Mouse (Mus musculus): ENCODE data around the gene Fbxl8. TPM values are rescaled to one million over a fixed set of nuclear protein-coding genes. Genes with fewer than 3 reads are reported as not detected.

Fbxl8 gene
- polyA plus RNA-seq, 1 experiment from 2014 or later, result 0.58 TPM

DNA sequence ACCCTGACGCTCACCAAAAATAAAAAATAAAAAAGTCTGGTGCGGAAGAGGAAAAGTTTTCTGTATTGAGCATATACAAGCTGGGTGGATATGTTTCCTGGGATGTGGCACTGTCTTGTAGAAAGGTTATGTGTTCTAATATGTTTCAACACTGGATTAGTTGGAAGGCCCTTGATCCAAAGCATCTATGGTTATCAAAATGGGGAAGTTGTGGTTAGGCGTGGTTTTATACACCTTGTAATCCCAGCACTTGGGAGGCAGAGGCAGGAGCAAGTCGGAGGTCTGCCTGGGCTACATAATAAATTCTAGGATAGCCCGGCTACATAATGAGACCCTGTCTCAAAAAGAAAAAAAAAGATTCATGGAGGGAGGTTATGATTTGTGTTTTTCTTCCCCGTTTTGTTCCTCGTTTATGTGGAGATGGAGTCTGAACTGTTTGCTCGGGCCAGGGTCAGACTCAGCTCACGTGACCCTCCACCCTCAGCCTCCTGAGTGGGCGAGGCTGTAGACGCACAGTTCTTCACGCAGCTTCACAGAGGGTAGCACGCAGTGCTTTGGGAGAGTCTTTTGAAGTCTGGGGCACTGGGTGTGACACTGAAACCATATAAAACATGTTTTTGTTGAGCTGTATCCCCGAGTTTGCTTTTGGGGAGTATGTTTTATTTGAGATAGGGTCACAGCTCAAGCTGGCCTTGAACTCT lies 26.9 kb upstream of the Fbxl8 start:
- peaks cover 53% of the 10 kb centered on the region for H3K36me3 ChIP-seq (ENCODE audit: poor library complexity, severe bottlenecking)
- WGBS, result 90% methylated on average over 14 of the region's 14 CpGs

DNA sequence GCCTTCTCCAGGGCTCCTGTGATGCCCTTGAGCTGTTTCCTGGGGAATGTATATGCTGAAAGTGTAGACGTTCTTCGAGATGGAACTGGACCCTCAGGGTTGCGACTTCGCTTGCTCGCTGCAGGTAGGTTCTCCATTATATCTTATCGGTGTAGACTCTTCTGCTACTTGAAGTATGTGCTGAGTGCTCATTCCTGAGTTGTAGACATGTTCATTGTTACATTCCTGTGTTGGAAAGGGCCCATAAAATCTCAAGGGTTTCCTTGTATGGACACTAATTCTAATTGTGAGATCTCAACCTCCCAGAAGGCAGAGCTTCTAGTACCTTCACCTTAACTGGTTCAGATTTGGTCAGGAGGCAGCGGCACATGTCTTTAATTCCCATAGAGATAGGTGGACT lies 23.4 kb upstream of the Fbxl8 start:
- Histone ChIP-seq H3K27ac (no peak overlapping the region), H3K36me3 (ENCODE audit: poor library complexity, severe bottlenecking) (peaks cover 58% of the 10 kb centered on the region), H3K9ac (no peak overlapping the region), H3K27me3 (no peaks in the 10 kb centered on the region), H3K4me2 (no peak overlapping the region), H3K9me3 (replicated peaks) (no peaks in the 10 kb centered on the region), H3K4me3 (no peak overlapping the region), H3K4me1 (no peaks in the 10 kb centered on the region)
- ATAC-seq, result no peak
- WGBS, result 97% methylated on average over 7 of the region's 7 CpGs

More for the DNA sequence above, 26.9 kb upstream of the Fbxl8 start:
- Histone ChIP-seq H3K9me3 (replicated peaks) (no peaks in the 10 kb centered on the region), H3K9ac (no peak overlapping the region), H3K27ac (no peak overlapping the region), H3K4me1 (no peaks in the 10 kb centered on the region), H3K27me3 (no peaks in the 10 kb centered on the region), H3K4me3 (no peak overlapping the region), H3K4me2 (no peak overlapping the region)
- ATAC-seq, result no peak

DNA sequence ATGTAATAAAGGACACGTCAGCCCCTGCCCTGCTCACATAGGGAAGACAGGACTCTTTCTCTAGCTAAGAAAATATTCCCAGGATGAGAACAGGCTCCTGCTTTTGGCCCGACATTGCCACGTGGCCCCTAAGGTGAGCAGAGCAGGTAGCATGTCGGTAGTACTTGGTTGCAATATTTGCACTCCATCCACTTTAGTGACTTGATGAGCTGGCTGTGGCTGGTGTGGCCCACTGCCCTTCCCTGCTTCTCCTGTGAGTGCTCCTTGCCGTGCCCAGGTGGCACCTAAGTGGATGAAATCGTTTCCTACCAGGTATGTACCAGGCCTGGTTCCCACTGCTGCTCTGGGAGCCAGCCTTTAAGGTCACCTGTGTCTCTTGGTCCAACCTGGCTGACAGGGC lies 12.5 kb upstream of the Fbxl8 start:
- ATAC-seq, result no peak
- Histone ChIP-seq H3K36me3 (ENCODE audit: poor library complexity, severe bottlenecking) (peaks cover 53% of the 10 kb centered on the region), H3K4me2 (no peak overlapping the region), H3K27me3 (peaks cover 23% of the 10 kb centered on the region), H3K9me3 (replicated peaks) (no peaks in the 10 kb centered on the region), H3K27ac (no peak overlapping the region), H3K9ac (no peak overlapping the region), H3K4me1 (peaks cover 14% of the 10 kb centered on the region), H3K4me3 (no peak overlapping the region)
- 94% methylated on average over 6 of the region's 6 CpGs for WGBS

DNA sequence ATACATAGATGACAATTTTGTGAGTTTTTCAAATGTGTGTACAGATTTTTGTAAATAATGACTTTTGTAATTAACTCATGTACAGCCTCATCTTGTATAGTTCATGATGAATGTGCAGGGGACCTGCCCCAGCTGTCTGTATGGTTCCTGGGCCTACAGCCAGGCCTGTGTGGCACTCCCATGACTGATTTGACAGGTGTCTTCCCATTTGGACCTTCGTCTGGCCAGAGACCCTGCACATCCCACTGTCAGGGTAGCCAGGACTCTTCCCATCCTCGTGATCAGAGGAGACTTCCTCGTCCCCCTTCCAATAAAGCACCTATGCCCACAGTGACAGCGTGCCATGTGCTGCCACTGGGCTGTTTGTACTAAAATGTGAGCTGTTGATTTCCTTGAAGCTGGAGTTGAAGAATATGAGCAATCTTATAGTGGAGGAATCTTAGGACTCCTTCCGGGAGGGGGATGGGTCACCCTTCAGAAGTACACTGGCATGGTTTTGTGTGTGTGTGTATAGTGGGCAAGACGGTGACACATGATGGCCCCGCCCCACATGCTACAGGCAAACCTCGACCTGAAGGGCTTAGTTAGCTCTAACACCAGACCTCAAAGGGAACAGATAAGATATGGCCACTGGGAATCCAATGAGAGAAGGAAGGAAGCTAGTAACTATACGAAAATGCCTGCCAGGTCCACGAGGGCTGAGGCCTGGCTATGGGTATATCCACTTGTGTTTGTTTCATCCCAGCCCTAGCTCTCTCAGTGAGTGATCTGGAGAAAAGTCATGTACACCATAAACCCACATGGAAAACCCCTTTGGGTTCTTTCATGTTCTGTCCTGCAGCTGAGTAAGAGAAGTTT lies 11.5 kb upstream of the Fbxl8 start:
- Histone ChIP-seq H3K36me3 (ENCODE audit: poor library complexity, severe bottlenecking) (peaks cover 45% of the 10 kb centered on the region), H3K9ac (no peak overlapping the region), H3K4me1 (peaks cover 14% of the 10 kb centered on the region), H3K9me3 (replicated peaks) (no peaks in the 10 kb centered on the region), H3K4me2 (no peak overlapping the region), H3K4me3 (no peak overlapping the region), H3K27ac (no peak overlapping the region), H3K27me3 (peaks cover 30% of the 10 kb centered on the region)
- no peak for ATAC-seq
- WGBS, result 95% methylated on average over 10 of the region's 10 CpGs

DNA sequence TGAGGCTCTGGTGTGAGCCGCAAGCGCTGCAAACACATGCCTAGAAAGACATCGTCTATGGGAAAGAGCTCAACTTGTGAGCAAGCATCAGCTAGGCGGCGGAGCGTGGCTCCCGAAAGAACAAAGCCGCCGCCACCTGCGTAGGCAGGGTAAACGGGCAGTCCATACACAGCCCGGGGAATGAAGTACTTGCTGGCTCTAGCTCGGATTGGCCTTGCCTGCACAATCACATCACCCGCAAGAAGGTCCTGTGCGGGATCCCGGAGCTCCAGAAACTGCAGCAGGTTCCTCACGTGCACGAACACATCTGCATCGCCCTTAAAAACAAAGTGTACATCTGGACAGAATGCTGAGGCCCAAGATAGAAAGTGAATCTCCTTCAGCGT lies 10.7 kb upstream of the Fbxl8 start:
- peak overlapping the region; percentile 59 for H3K4me3 ChIP-seq
- H3K9me3 ChIP-seq (replicated peaks), result no peaks in the 10 kb centered on the region
- H3K36me3 ChIP-seq (ENCODE audit: poor library complexity, severe bottlenecking), result peaks cover 36% of the 10 kb centered on the region
- peaks cover 17% of the 10 kb centered on the region for H3K4me1 ChIP-seq
- 29% methylated on average over 20 of the region's 20 CpGs for WGBS
- H3K27me3 ChIP-seq, result peaks cover 39% of the 10 kb centered on the region
- no peak overlapping the region for H3K27ac ChIP-seq
- ATAC-seq, result peak; percentile 59
- H3K4me2 ChIP-seq, result peak overlapping the region; percentile 97
- 0 out of 2 replicates have a peak overlapping the region, but pooled peaks have one; percentile 13 for H3K9ac ChIP-seq

DNA sequence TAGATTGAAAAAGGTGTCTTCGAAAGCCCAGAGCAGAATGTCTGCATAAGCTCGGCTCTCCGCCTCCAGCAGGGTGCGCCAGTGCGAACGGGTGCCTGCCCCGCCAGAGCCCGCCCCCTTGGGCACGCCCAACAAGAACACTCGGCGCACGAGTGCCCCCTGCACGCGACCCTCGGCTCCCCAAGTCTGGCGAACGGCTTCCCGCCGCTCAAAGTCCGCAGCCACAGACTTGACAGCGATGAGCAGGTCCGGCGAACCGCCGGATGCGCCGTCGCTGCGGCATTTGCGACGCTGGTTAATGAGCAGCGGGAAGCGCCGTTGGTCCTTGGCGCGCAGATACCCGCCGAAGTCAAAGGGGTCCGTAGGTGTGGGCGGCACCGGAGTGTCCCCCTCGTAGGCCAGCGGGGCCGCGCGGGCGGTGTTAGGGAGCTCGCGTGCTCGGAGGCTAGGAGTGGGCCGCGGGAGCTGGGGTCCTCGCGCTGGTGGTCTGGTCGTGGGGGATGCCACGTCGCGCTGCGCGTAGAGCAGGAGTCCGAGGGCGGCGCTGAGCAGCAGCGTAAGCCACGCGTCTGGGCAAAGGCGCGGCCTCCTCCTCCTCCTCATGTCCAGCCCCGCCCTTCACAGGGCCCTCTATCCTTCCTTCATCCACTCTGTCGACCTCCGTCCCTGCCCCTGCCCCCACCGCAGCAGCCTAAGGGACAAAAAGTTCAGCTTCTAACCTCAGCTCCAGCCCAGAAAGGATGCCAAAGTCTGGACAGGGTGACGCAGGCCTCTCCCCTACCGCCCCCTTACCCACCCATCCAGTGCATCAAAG lies 10.1 kb upstream of the Fbxl8 start:
- Histone ChIP-seq H3K4me1 (peaks cover 23% of the 10 kb centered on the region), H3K27ac (no peak overlapping the region), H3K9ac (peak overlapping the region; percentile 71), H3K36me3 (ENCODE audit: poor library complexity, severe bottlenecking) (peaks cover 30% of the 10 kb centered on the region), H3K4me2 (peak overlapping the region; percentile 97), H3K27me3 (peaks cover 45% of the 10 kb centered on the region), H3K9me3 (replicated peaks) (no peaks in the 10 kb centered on the region), H3K4me3 (peak overlapping the region; percentile 59)
- ATAC-seq, result peak; percentile 84
- under 1% methylated on average over 74 of the region's 74 CpGs for WGBS

DNA sequence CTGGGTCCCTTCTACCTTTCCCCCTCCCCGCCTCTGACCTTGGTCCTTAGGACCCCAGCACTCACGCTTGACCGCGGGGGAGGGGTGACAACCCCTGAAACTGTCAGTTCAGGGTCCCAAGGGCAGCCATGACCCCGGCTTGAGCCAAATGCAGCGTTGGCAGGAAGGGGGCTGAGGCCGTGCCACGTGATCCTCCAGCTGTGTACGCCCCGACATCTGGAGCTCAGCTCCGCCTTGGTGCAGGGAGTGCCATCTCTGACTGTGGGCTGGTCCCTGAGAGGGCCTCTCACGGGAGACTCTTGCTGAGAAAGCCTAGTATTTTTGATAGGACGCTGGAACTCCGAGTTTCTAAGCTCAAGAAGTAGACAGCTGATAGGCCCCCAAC lies 9.5 kb upstream of the Fbxl8 start, which contains the start of gene B3gnt9:
TSS of gene B3gnt9 (minus strand) at position 188 of the 385 bp plus-strand sequence.
- Histone ChIP-seq H3K27me3 (peaks cover 51% of the 10 kb centered on the region), H3K9ac (peak within 1 kb of the TSS; percentile 71), H3K4me1 (peaks cover 29% of the 10 kb centered on the region), H3K27ac (no peak within 1 kb of the TSS), H3K4me3 (peak within 1 kb of the TSS; percentile 59), H3K9me3 (replicated peaks) (no peaks in the 10 kb centered on the region), H3K36me3 (ENCODE audit: poor library complexity, severe bottlenecking) (peaks cover 24% of the 10 kb centered on the region), H3K4me2 (peak within 1 kb of the TSS; percentile 97)
- WGBS, result 3% methylated on average over 14 of the region's 14 CpGs
- ATAC-seq, result peak; percentile 12; the same call in 1 of the 2 replicates

DNA sequence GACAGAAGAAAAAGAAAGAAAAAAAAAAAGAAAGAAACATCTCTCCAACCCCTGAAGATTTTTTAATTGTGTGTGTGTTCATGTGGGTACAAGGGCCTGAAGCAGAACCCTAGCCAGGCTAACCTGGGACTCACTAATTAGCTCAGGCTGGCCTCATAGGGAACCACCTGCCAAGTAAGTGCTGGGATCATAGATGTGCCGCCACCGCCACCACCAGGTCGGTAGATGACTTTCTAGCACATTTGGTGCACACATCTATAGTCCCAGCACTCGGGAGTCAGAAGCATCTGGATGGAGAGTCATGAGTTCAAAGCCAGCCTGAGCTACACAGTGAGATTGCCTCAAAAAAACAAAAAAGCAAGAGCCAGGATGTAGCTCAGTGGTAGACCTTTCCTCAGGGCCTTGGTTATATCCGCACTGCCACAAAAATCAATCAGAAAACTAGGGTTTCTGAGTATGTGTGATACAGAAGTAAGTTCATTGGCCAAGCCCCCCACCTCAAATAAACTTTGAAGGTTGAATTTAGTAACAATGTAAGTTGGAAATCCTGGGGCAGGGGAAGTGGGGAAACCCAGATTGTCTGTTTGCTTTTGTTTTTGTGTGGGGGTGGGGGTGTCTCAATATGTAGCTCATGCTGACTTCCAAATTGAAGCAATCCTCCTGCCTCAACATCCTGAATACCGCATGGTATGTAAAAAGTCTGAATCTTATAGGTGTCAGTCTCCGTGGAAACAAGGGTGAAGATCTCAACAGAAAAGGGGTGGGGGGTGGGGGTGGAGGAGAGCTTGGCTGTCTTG lies 6.9 kb upstream of the Fbxl8 start:
- no peaks in the 10 kb centered on the region for H3K9me3 ChIP-seq (replicated peaks)
- ATAC-seq, result no peak
- WGBS, result 72% methylated on average over 7 of the region's 7 CpGs
- H3K9ac ChIP-seq, result no peak overlapping the region
- H3K27me3 ChIP-seq, result peaks cover 73% of the 10 kb centered on the region
- no peaks in the 10 kb centered on the region for H3K36me3 ChIP-seq (ENCODE audit: poor library complexity, severe bottlenecking)
- no peak overlapping the region for H3K27ac ChIP-seq
- no peak overlapping the region for H3K4me2 ChIP-seq
- H3K4me1 ChIP-seq, result peaks cover 30% of the 10 kb centered on the region
- H3K4me3 ChIP-seq, result no peak overlapping the region

DNA sequence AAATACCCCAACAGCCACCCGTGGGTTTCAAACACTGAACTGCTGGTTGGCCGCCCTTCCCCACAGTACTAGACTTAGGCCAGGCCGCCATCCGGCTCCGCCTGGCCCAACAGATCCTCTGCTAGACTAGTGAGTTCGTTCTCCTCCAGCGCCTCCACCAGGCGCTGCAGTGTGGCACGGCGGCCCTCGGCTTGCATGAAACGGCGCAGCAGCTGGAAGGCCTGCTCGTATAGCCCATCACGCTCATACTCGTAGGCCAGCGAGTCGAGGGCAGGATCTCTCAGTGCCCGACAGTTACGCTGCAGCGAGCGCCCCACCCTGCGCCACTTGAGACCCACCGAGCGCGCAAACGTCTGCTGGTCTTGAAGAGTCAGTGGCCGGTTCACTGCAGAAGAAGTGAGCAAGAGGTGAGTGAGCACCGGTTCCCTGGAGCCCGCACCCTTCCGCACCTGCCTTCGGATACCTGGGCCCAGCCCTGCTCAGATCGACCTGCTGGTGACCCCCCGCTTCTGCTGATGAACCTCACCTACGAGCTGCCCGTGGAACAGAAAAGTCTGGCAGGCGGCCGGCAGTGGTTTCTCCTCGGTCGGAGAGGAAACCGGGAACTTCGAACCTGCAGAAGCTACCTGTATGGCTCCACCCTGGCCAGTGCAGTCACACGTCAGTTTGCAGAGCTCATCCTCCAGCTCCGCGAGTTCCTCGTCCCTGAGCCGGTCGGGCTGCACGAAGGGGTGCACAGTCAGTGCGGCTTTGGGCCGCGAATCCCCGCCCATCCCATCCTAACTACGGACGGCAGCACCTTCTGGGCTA lies 5.3 kb upstream of the Fbxl8 start:
- peak; percentile 22 for ATAC-seq
- Histone ChIP-seq H3K27me3 (peaks cover 88% of the 10 kb centered on the region), H3K36me3 (ENCODE audit: poor library complexity, severe bottlenecking) (no peaks in the 10 kb centered on the region), H3K9ac (peak overlapping the region; percentile 64), H3K9me3 (replicated peaks) (no peaks in the 10 kb centered on the region), H3K4me1 (peaks cover 27% of the 10 kb centered on the region), H3K4me2 (peak overlapping the region; percentile 79), H3K4me3 (peak overlapping the region; percentile 41), H3K27ac (no peak overlapping the region)
- WGBS, result 2% methylated on average over 55 of the region's 55 CpGs

DNA sequence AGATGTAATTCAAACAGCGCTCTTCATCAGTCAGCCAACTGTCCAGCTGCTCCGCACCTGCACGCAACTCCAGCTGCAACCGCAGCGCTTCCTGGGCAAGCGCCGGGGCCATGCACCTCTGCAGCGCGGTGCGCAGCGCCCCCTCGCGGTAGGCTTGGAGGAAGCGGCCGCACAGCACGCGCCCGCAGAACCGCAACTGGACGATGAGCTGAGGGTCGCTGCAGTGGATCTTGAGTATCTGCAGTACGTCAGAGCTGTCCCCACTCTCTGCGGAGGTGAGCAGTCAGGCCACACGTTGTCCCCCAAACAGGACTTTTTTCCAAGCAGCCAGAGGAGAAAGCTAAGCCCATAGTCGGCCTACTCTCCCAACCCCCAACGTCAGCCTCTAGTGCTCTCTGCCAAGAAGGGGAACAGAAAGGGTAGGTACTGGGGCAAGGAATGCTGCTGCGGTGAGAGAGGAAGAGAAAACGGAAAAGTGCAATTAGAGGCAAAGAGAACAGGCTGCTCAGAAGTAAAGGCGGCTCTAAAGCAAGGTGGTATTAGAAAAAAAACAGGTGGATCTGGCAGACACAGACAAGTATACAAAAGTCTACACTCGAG lies 4.6 kb upstream of the Fbxl8 start:
- Histone ChIP-seq H3K27me3 (peaks cover 93% of the 10 kb centered on the region), H3K4me2 (peak overlapping the region; percentile 79), H3K9me3 (replicated peaks) (no peaks in the 10 kb centered on the region), H3K9ac (peak overlapping the region; percentile 64), H3K36me3 (ENCODE audit: poor library complexity, severe bottlenecking) (no peaks in the 10 kb centered on the region), H3K4me3 (peak overlapping the region; percentile 41), H3K27ac (no peak overlapping the region), H3K4me1 (peaks cover 28% of the 10 kb centered on the region)
- 4% methylated on average over 30 of the region's 30 CpGs for WGBS
- ATAC-seq, result peak; percentile 51

Measured in forebrain, embryonic 13.5 days (tissue).